Mouse (Mus musculus): ENCODE data around the gene Olfr477.

DNA sequence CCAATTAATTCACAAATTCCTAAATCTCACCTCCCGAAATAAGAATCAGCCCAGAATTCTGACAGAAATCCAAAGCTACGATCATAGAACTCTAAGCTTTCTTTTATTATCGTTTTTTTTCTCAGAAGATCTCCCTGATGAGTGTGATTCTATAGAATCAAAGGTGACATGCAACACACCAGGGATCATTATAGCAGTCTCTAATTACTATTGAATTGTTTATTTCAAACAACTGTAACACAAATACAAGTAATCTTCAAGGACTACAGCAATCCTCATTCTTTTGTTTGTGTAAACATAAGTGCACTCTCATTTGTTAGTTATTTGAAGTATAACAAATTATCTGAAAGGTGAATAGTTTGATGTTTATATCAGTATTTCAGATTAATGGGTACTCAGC, 47.4 kb downstream of the Olfr477 start, which contains the start of gene Olfr478:
- no peak for TF ChIP-seq CTCF (IDR thresholded peaks at IDR 0.05; ENCODE audit: low read depth)
- TF ChIP-seq EP300 (IDR thresholded peaks at IDR 0.05; ENCODE audit: low read depth), result no peak

Data from liver, postnatal 0 days (tissue).